ENCODE assay signal across 16 mouse cellular contexts in the genomic region with DNA sequence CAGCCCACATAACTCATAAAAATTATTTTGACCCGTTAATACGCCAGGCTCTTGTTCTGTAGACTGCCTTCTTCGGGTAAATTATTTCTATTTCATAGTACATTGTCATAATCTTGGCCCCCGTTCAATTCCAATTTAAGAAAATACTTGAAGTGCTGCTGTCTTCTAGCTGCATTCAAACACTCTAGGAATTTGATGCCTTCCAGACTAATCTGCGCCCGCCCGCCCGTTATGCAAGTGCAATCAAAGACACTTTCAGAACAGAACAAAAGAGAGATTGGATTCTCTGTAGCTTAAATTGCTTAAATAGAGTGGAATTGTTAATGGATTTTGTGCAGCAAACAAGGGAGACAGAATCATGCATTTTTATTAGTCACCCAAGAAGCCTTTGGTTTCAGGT.
DNase-seq lines count a peak whose midpoint lies in the region; ATAC-seq and TF ChIP-seq lines count a peak whose summit lies in the region.
"Had no signal": no experiment of that assay in that cellular context is flagged by ENCODE, and none has a peak within 500 bp of the region (broad histone marks: within the 10 kb centered on the region; RNA-seq: fewer than 3 reads in every experiment).

No protein-coding gene starts in this region.

- no peak overlapping the region for H3K27ac ChIP-seq in embryonic facial prominence, embryonic 14.5 days (replicated peaks; ENCODE audit: low read depth, low read length)
- no peak overlapping the region for H3K27ac ChIP-seq in embryonic facial prominence, embryonic 10.5 days (replicated peaks)
- H3K27ac ChIP-seq in heart, postnatal 0 days (ENCODE audit: low read depth): peak overlapping the region; percentile 61; the same call in 1 of the 2 replicates
- H3K27ac ChIP-seq in forebrain, postnatal 0 days (ENCODE audit: low read depth, low read length): 0 out of 2 replicates have a peak overlapping the region, but pooled peaks have one; percentile 67
- no peak overlapping the region for H3K27ac ChIP-seq in liver, postnatal 0 days (ENCODE audit: low read depth)
- H3K27ac ChIP-seq: embryonic facial prominence, embryonic 12.5 days; limb, embryonic 15.5 days had no signal

- H3K9ac ChIP-seq in embryonic facial prominence, embryonic 14.5 days (ENCODE audit: low read depth, low read length): no peak overlapping the region
- no peak overlapping the region for H3K9ac ChIP-seq in heart, postnatal 0 days (replicated peaks; ENCODE audit: low read depth, low read length)
- no peak overlapping the region for H3K9ac ChIP-seq in forebrain, postnatal 0 days
- no peak overlapping the region for H3K9ac ChIP-seq in liver, postnatal 0 days (replicated peaks)
- H3K9ac ChIP-seq: embryonic facial prominence, embryonic 12.5 days; limb, embryonic 15.5 days had no signal

- ATAC-seq in embryonic facial prominence, embryonic 14.5 days (ENCODE audit: low read depth): no peak
- no peak for ATAC-seq in heart, postnatal 0 days (ENCODE audit: insufficient read depth, low read depth)
- ATAC-seq in forebrain, postnatal 0 days: peak; percentile 94
- no peak for ATAC-seq in liver, postnatal 0 days
- ATAC-seq: CD4-positive, CD25-positive, alpha-beta regulatory T cell, adult 4 months had no signal

- peak; percentile 55 for DNase-seq in embryonic facial prominence, embryonic 14.5 days (ENCODE audit: low spot score)
- no peak for DNase-seq in embryonic facial prominence, embryonic 10.5 days (ENCODE audit: low spot score)
- DNase-seq in heart, postnatal 0 days (ENCODE audit: low spot score): no peak
- DNase-seq in heart, postnatal 25 days (ENCODE audit: low spot score): no peak
- peak; percentile 95 for DNase-seq in Muller cell, postnatal 12 days (ENCODE audit: inconsistent ontology term)
- DNase-seq in forebrain, postnatal 0 days: peak; percentile 62
- no peak for DNase-seq in left cerebral cortex, postnatal 4 days
- DNase-seq in liver, postnatal 0 days: no peak
- DNase-seq: adrenal gland, adult 8-10 months; cerebellum, adult 11-12 months; kidney, postnatal 4 days; thymus, postnatal 25 days had no signal

- intact Hi-C loops in heart, postnatal 25 days (cut with DNase I): no loop called here
- intact Hi-C loops in left cerebral cortex, postnatal 4 days (cut with DNase I): no loop called here

- H3K9me3 ChIP-seq in embryonic facial prominence, embryonic 14.5 days (ENCODE audit: control insufficient read depth, low read length): no peaks in the 10 kb centered on the region
- H3K9me3 ChIP-seq in embryonic facial prominence, embryonic 10.5 days: no peaks in the 10 kb centered on the region
- no peaks in the 10 kb centered on the region for H3K9me3 ChIP-seq in heart, postnatal 0 days (replicated peaks; ENCODE audit: control insufficient read depth, low read length)
- H3K9me3 ChIP-seq in forebrain, postnatal 0 days (ENCODE audit: low read length): no peaks in the 10 kb centered on the region
- no peaks in the 10 kb centered on the region for H3K9me3 ChIP-seq in liver, postnatal 0 days (ENCODE audit: low read length)
- H3K9me3 ChIP-seq: embryonic facial prominence, embryonic 12.5 days; G1E; limb, embryonic 15.5 days had no signal

- TF ChIP-seq EP300 in heart, postnatal 0 days (IDR thresholded peaks at IDR 0.05; ENCODE audit: low read depth): no peak
- TF ChIP-seq EP300 in liver, postnatal 0 days (IDR thresholded peaks at IDR 0.05; ENCODE audit: low read depth): no peak

- no peak overlapping the region for H3K4me2 ChIP-seq in embryonic facial prominence, embryonic 14.5 days (ENCODE audit: low read depth, low read length)
- no peak overlapping the region for H3K4me2 ChIP-seq in heart, postnatal 0 days (ENCODE audit: low read depth, low read length)
- no peak overlapping the region for H3K4me2 ChIP-seq in forebrain, postnatal 0 days (ENCODE audit: low read depth)
- H3K4me2 ChIP-seq in liver, postnatal 0 days (ENCODE audit: low read depth, low read length): no peak overlapping the region
- H3K4me2 ChIP-seq: embryonic facial prominence, embryonic 12.5 days; limb, embryonic 15.5 days had no signal

- no peaks in the 10 kb centered on the region for H3K4me1 ChIP-seq in embryonic facial prominence, embryonic 14.5 days (ENCODE audit: control insufficient read depth, insufficient read depth, low read length)
- 0 out of 2 replicates have a peak, but pooled peaks cover 6% of the 10 kb centered on the region for H3K4me1 ChIP-seq in embryonic facial prominence, embryonic 10.5 days
- peaks cover 13% of the 10 kb centered on the region for H3K4me1 ChIP-seq in heart, postnatal 0 days (ENCODE audit: control insufficient read depth, insufficient read depth)
- no peaks in the 10 kb centered on the region for H3K4me1 ChIP-seq in forebrain, postnatal 0 days (ENCODE audit: insufficient read depth)
- H3K4me1 ChIP-seq in liver, postnatal 0 days (ENCODE audit: insufficient read depth): no peaks in the 10 kb centered on the region
- H3K4me1 ChIP-seq: limb, embryonic 15.5 days had no signal

- no peak overlapping the region for H3K4me3 ChIP-seq in embryonic facial prominence, embryonic 14.5 days (ENCODE audit: low read depth, low read length)
- H3K4me3 ChIP-seq in embryonic facial prominence, embryonic 10.5 days: no peak overlapping the region
- H3K4me3 ChIP-seq in heart, postnatal 0 days (ENCODE audit: low read depth, low read length): no peak overlapping the region
- H3K4me3 ChIP-seq in forebrain, postnatal 0 days (ENCODE audit: low read depth, low read length): no peak overlapping the region
- no peak overlapping the region for H3K4me3 ChIP-seq in liver, postnatal 0 days (ENCODE audit: low read depth, low read length)
- H3K4me3 ChIP-seq: embryonic facial prominence, embryonic 12.5 days; limb, embryonic 15.5 days had no signal

- WGBS in embryonic facial prominence, embryonic 14.5 days: 62% methylated on average over 8 of the region's 8 CpGs
- WGBS in embryonic facial prominence, embryonic 10.5 days: 76% methylated on average over 8 of the region's 8 CpGs
- 32% methylated on average over 8 of the region's 8 CpGs for WGBS in heart, postnatal 0 days
- 28% methylated on average over 8 of the region's 8 CpGs for WGBS in forebrain, postnatal 0 days
- 83% methylated on average over 8 of the region's 8 CpGs for WGBS in liver, postnatal 0 days (ENCODE audit: insufficient replicate concordance)

- no peaks in the 10 kb centered on the region; the same call in 1 of the 2 replicates for H3K27me3 ChIP-seq in embryonic facial prominence, embryonic 14.5 days (replicated peaks; ENCODE audit: control insufficient read depth, insufficient read depth, low read length)
- no peaks in the 10 kb centered on the region for H3K27me3 ChIP-seq in embryonic facial prominence, embryonic 10.5 days (replicated peaks; ENCODE audit: low read depth, poor library complexity, severe bottlenecking)
- H3K27me3 ChIP-seq in heart, postnatal 0 days (ENCODE audit: control insufficient read depth, insufficient read depth, low read length): no peaks in the 10 kb centered on the region
- H3K27me3 ChIP-seq in forebrain, postnatal 0 days (ENCODE audit: insufficient read depth, low read length): no peaks in the 10 kb centered on the region
- no peaks in the 10 kb centered on the region for H3K27me3 ChIP-seq in liver, postnatal 0 days (ENCODE audit: insufficient read depth, low read length)
- H3K27me3 ChIP-seq: embryonic facial prominence, embryonic 12.5 days; limb, embryonic 15.5 days had no signal

- no peak for TF ChIP-seq CTCF in heart, postnatal 0 days (IDR thresholded peaks at IDR 0.05; ENCODE audit: low read depth)
- no peak for TF ChIP-seq CTCF in forebrain, postnatal 0 days (IDR thresholded peaks at IDR 0.05; ENCODE audit: low read depth)
- no peak for TF ChIP-seq CTCF in liver, postnatal 0 days (IDR thresholded peaks at IDR 0.05; ENCODE audit: low read depth)

- H3K36me3 ChIP-seq in embryonic facial prominence, embryonic 14.5 days (ENCODE audit: control insufficient read depth, insufficient read depth, low read length): no peaks in the 10 kb centered on the region
- no peaks in the 10 kb centered on the region for H3K36me3 ChIP-seq in embryonic facial prominence, embryonic 10.5 days (replicated peaks)
- H3K36me3 ChIP-seq in heart, postnatal 0 days (replicated peaks; ENCODE audit: control insufficient read depth, insufficient read depth, low read length): peaks cover 4% of the 10 kb centered on the region; the same call in 1 of the 2 replicates
- H3K36me3 ChIP-seq in forebrain, postnatal 0 days (ENCODE audit: insufficient read depth): no peaks in the 10 kb centered on the region
- no peaks in the 10 kb centered on the region for H3K36me3 ChIP-seq in liver, postnatal 0 days (replicated peaks; ENCODE audit: insufficient read depth, low read length)
- H3K36me3 ChIP-seq: embryonic facial prominence, embryonic 12.5 days; G1E; limb, embryonic 15.5 days had no signal

Comparison
In these comparisons a context has a peak if more than half of its experiments do, and no peak if none do; other contexts are left out.
1. DNase-seq: peak in embryonic facial prominence, embryonic 14.5 days (single experiment), Muller cell, postnatal 12 days (single experiment) and forebrain, postnatal 0 days (single experiment); none in embryonic facial prominence, embryonic 10.5 days (single experiment), heart, postnatal 0 days (single experiment), heart, postnatal 25 days (single experiment), left cerebral cortex, postnatal 4 days (single experiment) and liver, postnatal 0 days (single experiment).
2. H3K27ac ChIP-seq: peak in heart, postnatal 0 days (single experiment) and forebrain, postnatal 0 days (single experiment); none in embryonic facial prominence, embryonic 14.5 days (single experiment), embryonic facial prominence, embryonic 10.5 days (single experiment) and liver, postnatal 0 days (single experiment).